Mouse (Mus musculus) bone marrow, adult 2 months (tissue): ENCODE measurements at regions not wholly inside any gene's neighbourhood (a gene's known extent, or its start where the extent isn't known, plus 50 kb on each side); places are given as distances from the start of the nearest gene placed in this dataset.

ENCODE experiments used
- CTCF ChIP-seq: fragments of 200-500 bp; IDR thresholded peaks from 2 replicates; pipeline ENCODE4 v1.5.1; 2011; ENCODE audit warnings: low read length, control low read depth; ENCODE audit not compliant: control insufficient read depth, insufficient read depth
- POLR2A ChIP-seq: fragments of 200-500 bp; IDR thresholded peaks from 2 replicates; pipeline ENCODE4 v1.6.1; 2011; ENCODE audit warnings: low read depth, mild to moderate bottlenecking, control low read depth, low read length, borderline replicate concordance; ENCODE audit not compliant: control insufficient read depth

DNA sequence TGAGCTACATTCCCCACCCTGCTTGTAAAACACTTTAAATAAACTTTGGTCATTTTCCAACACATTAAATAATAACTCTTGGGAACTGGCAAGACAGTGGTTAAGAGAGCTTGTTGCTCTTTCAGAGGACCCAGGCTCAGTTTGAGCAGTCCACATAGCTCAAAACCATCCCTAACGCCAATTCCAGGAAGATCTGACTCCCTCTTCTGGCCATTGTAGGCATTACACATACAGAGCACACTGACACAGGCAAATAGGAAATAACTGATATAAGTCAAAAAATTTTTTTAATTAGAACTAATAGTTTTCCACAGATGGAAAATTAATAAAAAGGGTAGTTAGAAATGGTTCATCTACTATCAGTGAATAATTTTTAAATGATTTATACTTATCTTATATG, 222.6 kb upstream of the Clint1 start:
- TF ChIP-seq CTCF (no peak), POLR2A (no peak)
